Mouse (Mus musculus): ENCODE measurements around the gene Actr5. TPM values are rescaled to one million over a fixed set of nuclear protein-coding genes. Genes with fewer than 3 reads are reported as not detected.

The Actr5 gene
- polyA plus RNA-seq, 1 experiment, result 9.4 TPM

- WGBS, result 60% methylated on average over 3 of the region's 3 CpGs
Measured at GRCm38 (mm10) chr2:158643791-158644190, 19.1 kb downstream of the Actr5 start.

GRCm38 (mm10) chr2:158651159-158651908 is 26.6 kb downstream of the Actr5 start:
- Histone ChIP-seq H3K4me1 (ENCODE audit: control insufficient read depth, insufficient read depth, insufficient read length) (no peaks in the 10 kb centered on the region), H3K4me3 (ENCODE audit: extremely low read depth, insufficient read depth, insufficient read length) (no peak overlapping the region), H3K27ac (ENCODE audit: insufficient read depth, low read length) (no peak overlapping the region), H3K36me3 (ENCODE audit: control insufficient read depth, insufficient read depth, low read length) (no peaks in the 10 kb centered on the region), H3K27me3 (ENCODE audit: control insufficient read depth, insufficient read depth, low read length) (no peaks in the 10 kb centered on the region)
- TF ChIP-seq CTCF (IDR thresholded peaks at IDR 0.05; ENCODE audit: extremely low read depth, insufficient read depth, insufficient read length, insufficient replicate concordance), result no peak
- TF ChIP-seq POLR2A (IDR thresholded peaks at IDR 0.05; ENCODE audit: low read depth, low read length), result no peak
- DNase-seq (ENCODE audit: low read depth in 1 of 2, low spot score in 2 of 2), result no peak
- WGBS, result 56% methylated on average over 7 of the region's 7 CpGs

More at GRCm38 (mm10) chr2:158643791-158644190, 19.1 kb downstream of the Actr5 start:
- Histone ChIP-seq H3K36me3 (ENCODE audit: control insufficient read depth, insufficient read depth, low read length) (peaks cover 11% of the 10 kb centered on the region), H3K4me1 (ENCODE audit: control insufficient read depth, insufficient read depth, insufficient read length) (no peaks in the 10 kb centered on the region), H3K27me3 (ENCODE audit: control insufficient read depth, insufficient read depth, low read length) (no peaks in the 10 kb centered on the region), H3K27ac (ENCODE audit: insufficient read depth, low read length) (no peak overlapping the region), H3K4me3 (ENCODE audit: extremely low read depth, insufficient read depth, insufficient read length) (no peak overlapping the region)
- TF ChIP-seq CTCF (IDR thresholded peaks at IDR 0.05; ENCODE audit: extremely low read depth, insufficient read depth, insufficient read length, insufficient replicate concordance) (no peak), POLR2A (IDR thresholded peaks at IDR 0.05; ENCODE audit: low read depth, low read length) (no peak)
- DNase-seq (ENCODE audit: low read depth in 1 of 2, low spot score in 2 of 2), result no peak

- TF ChIP-seq POLR2A (IDR thresholded peaks at IDR 0.05; ENCODE audit: low read depth, low read length) (no peak), CTCF (IDR thresholded peaks at IDR 0.05; ENCODE audit: extremely low read depth, insufficient read depth, insufficient read length, insufficient replicate concordance) (peak; percentile 87; the same call in 1 of the 2 replicates)
- DNase-seq (ENCODE audit: low read depth in 1 of 2, low spot score in 2 of 2), result peak in 1 of 2 experiments; percentile 75
- Histone ChIP-seq H3K36me3 (ENCODE audit: control insufficient read depth, insufficient read depth, low read length) (no peaks in the 10 kb centered on the region), H3K27ac (ENCODE audit: insufficient read depth, low read length) (no peak overlapping the region), H3K27me3 (ENCODE audit: control insufficient read depth, insufficient read depth, low read length) (no peaks in the 10 kb centered on the region), H3K4me1 (ENCODE audit: control insufficient read depth, insufficient read depth, insufficient read length) (no peaks in the 10 kb centered on the region), H3K4me3 (ENCODE audit: extremely low read depth, insufficient read depth, insufficient read length) (no peak overlapping the region)
- WGBS, result 11% methylated on average over 4 of the region's 4 CpGs
Measured at GRCm38 (mm10) chr2:158652985-158653384, 28.3 kb downstream of the Actr5 start.

GRCm38 (mm10) chr2:158654717-158655116 is 30.0 kb downstream of the Actr5 start:
- DNase-seq (ENCODE audit: low read depth in 1 of 2, low spot score in 2 of 2), result no peak
- Histone ChIP-seq H3K27me3 (ENCODE audit: control insufficient read depth, insufficient read depth, low read length) (no peaks in the 10 kb centered on the region), H3K36me3 (ENCODE audit: control insufficient read depth, insufficient read depth, low read length) (no peaks in the 10 kb centered on the region), H3K4me1 (ENCODE audit: control insufficient read depth, insufficient read depth, insufficient read length) (peaks cover 3% of the 10 kb centered on the region; the same call in 1 of the 2 replicates), H3K4me3 (ENCODE audit: extremely low read depth, insufficient read depth, insufficient read length) (no peak overlapping the region), H3K27ac (ENCODE audit: insufficient read depth, low read length) (no peak overlapping the region)
- no peak for TF ChIP-seq POLR2A (IDR thresholded peaks at IDR 0.05; ENCODE audit: low read depth, low read length)
- TF ChIP-seq CTCF (IDR thresholded peaks at IDR 0.05; ENCODE audit: extremely low read depth, insufficient read depth, insufficient read length, insufficient replicate concordance), result no peak
- WGBS, result 59% methylated on average over 9 of the region's 9 CpGs

- WGBS, result 84% methylated on average over 4 of the region's 4 CpGs
- no peak overlapping the region for H3K27ac ChIP-seq (ENCODE audit: insufficient read depth, low read length)
- H3K27me3 ChIP-seq (ENCODE audit: control insufficient read depth, insufficient read depth, low read length), result no peaks in the 10 kb centered on the region
- H3K36me3 ChIP-seq (ENCODE audit: control insufficient read depth, insufficient read depth, low read length), result no peaks in the 10 kb centered on the region
- TF ChIP-seq POLR2A (IDR thresholded peaks at IDR 0.05; ENCODE audit: low read depth, low read length) (no peak), CTCF (IDR thresholded peaks at IDR 0.05; ENCODE audit: extremely low read depth, insufficient read depth, insufficient read length, insufficient replicate concordance) (no peak)
- H3K4me1 ChIP-seq (ENCODE audit: control insufficient read depth, insufficient read depth, insufficient read length), result peaks cover 3% of the 10 kb centered on the region; the same call in 1 of the 2 replicates
- no peak for DNase-seq (ENCODE audit: low read depth in 1 of 2, low spot score in 2 of 2)
- no peak overlapping the region for H3K4me3 ChIP-seq (ENCODE audit: extremely low read depth, insufficient read depth, insufficient read length)
Measured at GRCm38 (mm10) chr2:158655806-158656205, 31.1 kb downstream of the Actr5 start.

- TF ChIP-seq CTCF (IDR thresholded peaks at IDR 0.05; ENCODE audit: extremely low read depth, insufficient read depth, insufficient read length, insufficient replicate concordance) (no peak), POLR2A (IDR thresholded peaks at IDR 0.05; ENCODE audit: low read depth, low read length) (no peak)
- peaks cover 3% of the 10 kb centered on the region; the same call in 1 of the 2 replicates for H3K4me1 ChIP-seq (ENCODE audit: control insufficient read depth, insufficient read depth, insufficient read length)
- no peak overlapping the region for H3K4me3 ChIP-seq (ENCODE audit: extremely low read depth, insufficient read depth, insufficient read length)
- 39% methylated on average over 6 of the region's 6 CpGs for WGBS
- H3K36me3 ChIP-seq (ENCODE audit: control insufficient read depth, insufficient read depth, low read length), result no peaks in the 10 kb centered on the region
- no peaks in the 10 kb centered on the region for H3K27me3 ChIP-seq (ENCODE audit: control insufficient read depth, insufficient read depth, low read length)
- no peak for DNase-seq (ENCODE audit: low read depth in 1 of 2, low spot score in 2 of 2)
- H3K27ac ChIP-seq (ENCODE audit: insufficient read depth, low read length), result no peak overlapping the region
Measured at GRCm38 (mm10) chr2:158658822-158659221, 34.1 kb downstream of the Actr5 start.

GRCm38 (mm10) chr2:158659346-158659745 is 34.7 kb downstream of the Actr5 start:
- Histone ChIP-seq H3K4me1 (ENCODE audit: control insufficient read depth, insufficient read depth, insufficient read length) (peaks cover 3% of the 10 kb centered on the region; the same call in 1 of the 2 replicates), H3K36me3 (ENCODE audit: control insufficient read depth, insufficient read depth, low read length) (no peaks in the 10 kb centered on the region), H3K27me3 (ENCODE audit: control insufficient read depth, insufficient read depth, low read length) (no peaks in the 10 kb centered on the region), H3K27ac (ENCODE audit: insufficient read depth, low read length) (no peak overlapping the region), H3K4me3 (ENCODE audit: extremely low read depth, insufficient read depth, insufficient read length) (no peak overlapping the region)
- DNase-seq (ENCODE audit: low read depth in 1 of 2, low spot score in 2 of 2), result no peak
- TF ChIP-seq POLR2A (IDR thresholded peaks at IDR 0.05; ENCODE audit: low read depth, low read length), result no peak
- no peak for TF ChIP-seq CTCF (IDR thresholded peaks at IDR 0.05; ENCODE audit: extremely low read depth, insufficient read depth, insufficient read length, insufficient replicate concordance)
- WGBS, result 76% methylated on average over 3 of the region's 3 CpGs

Data from spleen, adult 2 months (tissue).